Mouse (Mus musculus) cerebellum, adult 2 months (tissue): ENCODE measurements at regions not wholly inside any gene's neighbourhood (a gene's known extent, or its start where the extent isn't known, plus 50 kb on each side); places are given as distances from the start of the nearest gene placed in this dataset.

ENCODE experiments used
- CTCF ChIP-seq: fragments of 200-500 bp; IDR thresholded peaks from 2 replicates; pipeline ENCODE4 v1.5.1; 2011; ENCODE audit warnings: low read depth, mild to moderate bottlenecking, control low read depth, low read length, moderate library complexity, borderline replicate concordance; ENCODE audit not compliant: insufficient read depth
- POLR2A ChIP-seq: fragments of 200-500 bp; IDR thresholded peaks from 2 replicates; pipeline ENCODE4 v1.6.1; 2011; ENCODE audit warnings: low read length, control low read depth, borderline replicate concordance; ENCODE audit not compliant: insufficient read depth

DNA sequence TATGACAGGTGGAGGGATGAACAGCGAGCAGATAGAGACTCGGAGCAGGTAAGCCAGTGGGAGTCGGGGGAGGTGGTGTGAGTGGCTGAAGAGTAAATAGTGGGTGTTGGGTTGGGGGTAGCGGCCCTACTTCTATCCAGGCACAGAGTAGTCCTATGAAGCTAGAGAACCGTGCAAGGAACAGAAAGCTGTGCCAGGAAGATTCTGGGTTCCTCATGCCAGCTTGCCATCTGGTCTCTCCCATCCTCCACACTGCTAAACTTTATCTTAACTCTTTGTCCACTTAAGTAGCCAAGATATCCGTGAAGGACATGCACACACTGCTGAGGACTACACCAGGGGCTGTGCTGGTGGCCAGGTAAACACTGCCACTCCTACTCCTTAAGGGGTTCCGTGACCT, 234.9 kb downstream of the Mroh4 start:
- TF ChIP-seq CTCF = no peak
- TF ChIP-seq POLR2A = no peak
